Comparison of ENCODE assay signal across 8 mouse cellular contexts in the genomic region with DNA sequence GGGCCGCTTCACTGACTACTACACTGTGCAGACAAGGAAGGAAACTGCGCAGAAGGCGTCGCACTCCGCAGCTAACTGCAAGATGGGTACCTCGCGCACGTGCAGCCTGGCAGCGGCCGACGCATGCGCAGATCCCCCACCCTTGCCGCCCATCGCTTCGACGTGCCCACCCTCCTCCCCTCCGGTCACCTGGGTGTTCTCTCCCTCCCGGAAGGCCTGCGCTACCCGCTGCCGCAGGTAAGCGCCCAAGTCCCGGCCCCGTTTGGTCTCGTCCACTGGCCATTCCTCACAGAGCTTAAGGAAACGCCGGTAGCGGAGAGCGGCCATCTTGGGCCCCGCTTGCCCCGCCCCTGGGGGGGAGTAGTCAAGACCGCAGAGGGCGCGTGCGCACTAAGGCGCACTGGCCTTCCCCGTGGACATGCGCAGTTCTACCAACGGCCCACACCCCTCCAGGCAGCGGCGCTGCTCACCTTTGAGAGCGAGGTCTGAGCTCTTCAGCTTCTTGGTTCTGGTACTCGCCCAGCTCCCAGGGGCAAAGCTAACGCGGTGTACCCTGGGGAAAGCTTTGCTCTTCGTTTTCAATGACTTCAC. TPM values are rescaled to one million over a fixed set of nuclear protein-coding genes. Genes with fewer than 3 reads are reported as not detected.
DNase-seq lines count a peak whose midpoint lies in the region; ATAC-seq and TF ChIP-seq lines count a peak whose summit lies in the region.

A gene (minus strand): TSS at position 366 of the 591 bp plus-strand sequence.

- H3K4me1 ChIP-seq in heart, embryonic 12.5 days (replicated peaks), result peaks cover 22% of the 10 kb centered on the region
- H3K4me1 ChIP-seq in kidney, postnatal 0 days (replicated peaks; ENCODE audit: insufficient read depth, low read length), result peaks cover 33% of the 10 kb centered on the region
- peaks cover 32% of the 10 kb centered on the region for H3K4me1 ChIP-seq in liver, embryonic 11.5 days (replicated peaks; ENCODE audit: control insufficient read depth, insufficient read depth, low read length)
- peaks cover 26% of the 10 kb centered on the region for H3K4me1 ChIP-seq in stomach, embryonic 14.5 days (ENCODE audit: control insufficient read depth, insufficient read depth, low read length)

- peak; percentile 76 for TF ChIP-seq CTCF in kidney, postnatal 0 days (IDR thresholded peaks at IDR 0.05; ENCODE audit: low read depth)

- no peak within 1 kb of the TSS; the same call in 1 of the 2 replicates for H3K27ac ChIP-seq in heart, embryonic 12.5 days (ENCODE audit: poor library complexity, severe bottlenecking)
- H3K27ac ChIP-seq in kidney, postnatal 0 days, result peak within 1 kb of the TSS; percentile 75; the same call in 1 of the 2 replicates
- H3K27ac ChIP-seq in liver, embryonic 11.5 days (ENCODE audit: low read depth, low read length), result peak within 1 kb of the TSS; percentile 70
- H3K27ac ChIP-seq in stomach, embryonic 14.5 days (ENCODE audit: low read length), result peak within 1 kb of the TSS; percentile 58; the same call in 1 of the 2 replicates

- ATAC-seq in erythroid progenitor cell, adult 5-6 weeks (replicated peaks; ENCODE audit: low FRiP score, poor library complexity, severe bottlenecking), result peak; percentile 97
- peak; percentile 93 for ATAC-seq in heart, embryonic 12.5 days (ENCODE audit: insufficient number of reproducible peaks, low FRiP score)
- peak; percentile 87 for ATAC-seq in kidney, postnatal 0 days (replicated peaks; ENCODE audit: low FRiP score, low read depth)
- ATAC-seq in liver, embryonic 11.5 days (replicated peaks; ENCODE audit: low FRiP score), result peak; percentile 94
- ATAC-seq in stomach, embryonic 14.5 days (ENCODE audit: insufficient number of reproducible peaks, insufficient read depth, low FRiP score, low read depth), result peak; percentile 92

- peak; percentile 97 for DNase-seq in CD4-positive helper T cell, adult 2 months (ENCODE audit: low read depth, low spot score)
- peak; percentile 95 for DNase-seq in brain, embryonic 18.5 days (ENCODE audit: low read depth, low spot score)
- DNase-seq in kidney, postnatal 0 days (ENCODE audit: low spot score), result peak; percentile 99
- DNase-seq in liver, embryonic 11.5 days (ENCODE audit: low spot score), result peak; percentile 97
- DNase-seq in naive thymus-derived CD4-positive, alpha-beta T cell, adult 2 months (ENCODE audit: low read depth), result peak; percentile 100

- peak within 1 kb of the TSS; percentile 71 for H3K4me3 ChIP-seq in heart, embryonic 12.5 days
- peak within 1 kb of the TSS; percentile 72 for H3K4me3 ChIP-seq in kidney, postnatal 0 days (replicated peaks; ENCODE audit: low read depth, low read length)
- H3K4me3 ChIP-seq in liver, embryonic 11.5 days (ENCODE audit: low read depth, low read length), result peak within 1 kb of the TSS; percentile 77
- peak within 1 kb of the TSS; percentile 69 for H3K4me3 ChIP-seq in stomach, embryonic 14.5 days (ENCODE audit: low read depth, low read length)

- H3K27me3 ChIP-seq in heart, embryonic 12.5 days (replicated peaks), result 0 out of 2 replicates have a peak, but pooled peaks cover 3% of the 10 kb centered on the region
- no peaks in the 10 kb centered on the region for H3K27me3 ChIP-seq in kidney, postnatal 0 days (ENCODE audit: insufficient read depth, low read length)
- peaks cover 5% of the 10 kb centered on the region; the same call in 1 of the 2 replicates for H3K27me3 ChIP-seq in liver, embryonic 11.5 days (replicated peaks; ENCODE audit: control insufficient read depth, insufficient read depth, low read length)
- no peaks in the 10 kb centered on the region for H3K27me3 ChIP-seq in stomach, embryonic 14.5 days (ENCODE audit: control insufficient read depth, insufficient read depth, low read length)

- peak within 1 kb of the TSS; percentile 67 for H3K4me2 ChIP-seq in heart, embryonic 12.5 days
- H3K4me2 ChIP-seq in kidney, postnatal 0 days (ENCODE audit: low read length), result peak within 1 kb of the TSS; percentile 66
- H3K4me2 ChIP-seq in liver, embryonic 11.5 days, result peak within 1 kb of the TSS; percentile 50
- peak within 1 kb of the TSS; percentile 53 for H3K4me2 ChIP-seq in stomach, embryonic 14.5 days (replicated peaks; ENCODE audit: low read depth, low read length)

- H3K36me3 ChIP-seq in heart, embryonic 12.5 days, result no peaks in the 10 kb centered on the region
- no peaks in the 10 kb centered on the region for H3K36me3 ChIP-seq in kidney, postnatal 0 days (ENCODE audit: insufficient read depth, low read length)
- H3K36me3 ChIP-seq in liver, embryonic 11.5 days (ENCODE audit: control insufficient read depth, insufficient read depth, low read length), result peaks cover 3% of the 10 kb centered on the region; the same call in 1 of the 2 replicates
- H3K36me3 ChIP-seq in stomach, embryonic 14.5 days (ENCODE audit: control insufficient read depth, insufficient read depth, low read length), result no peaks in the 10 kb centered on the region; the same call in 1 of the 2 replicates

- H3K9ac ChIP-seq in heart, embryonic 12.5 days, result peak within 1 kb of the TSS; percentile 77
- H3K9ac ChIP-seq in kidney, postnatal 0 days (ENCODE audit: low read depth, low read length), result peak within 1 kb of the TSS; percentile 77
- peak within 1 kb of the TSS; percentile 76 for H3K9ac ChIP-seq in liver, embryonic 11.5 days (ENCODE audit: low read depth, low read length)
- H3K9ac ChIP-seq in stomach, embryonic 14.5 days (replicated peaks; ENCODE audit: low read depth, low read length), result peak within 1 kb of the TSS; percentile 57

- no peaks in the 10 kb centered on the region for H3K9me3 ChIP-seq in heart, embryonic 12.5 days (replicated peaks)
- H3K9me3 ChIP-seq in kidney, postnatal 0 days (replicated peaks; ENCODE audit: low read length), result no peaks in the 10 kb centered on the region
- H3K9me3 ChIP-seq in liver, embryonic 11.5 days (ENCODE audit: control insufficient read depth, low read length), result no peaks in the 10 kb centered on the region
- H3K9me3 ChIP-seq in stomach, embryonic 14.5 days (ENCODE audit: control insufficient read depth, low read depth, low read length), result no peaks in the 10 kb centered on the region

- WGBS in heart, embryonic 12.5 days, result under 1% methylated on average over 46 of the region's 46 CpGs
- WGBS in kidney, postnatal 0 days, result 0% methylated on average over 46 of the region's 46 CpGs
- WGBS in liver, embryonic 11.5 days, result under 1% methylated on average over 46 of the region's 46 CpGs
- WGBS in stomach, embryonic 14.5 days, result under 1% methylated on average over 46 of the region's 46 CpGs

RNA-seq across cellular contexts. Expression of the gene that starts here (rescaled TPM):
- total RNA-seq in erythroid progenitor cell, adult 5-6 weeks (2015; ENCODE audit: low replicate concordance), result 9.6 and 33.9 TPM in 2 replicates
- total RNA-seq in erythroid progenitor cell, adult 5-6 weeks (2017; ENCODE audit: low replicate concordance), result 4.2 and 39.0 TPM in 2 replicates
- polyA plus RNA-seq in heart, embryonic 12.5 days (2016; fragmentation: Nextera tagmentation; extraction: Ambion mirVana), result 294 and 296 TPM in 2 replicates
- 286 and 315 TPM in 2 replicates for polyA plus RNA-seq in kidney, postnatal 0 days (2015; fragmentation: Nextera tagmentation; extraction: Ambion mirVana)
- polyA plus RNA-seq in liver, embryonic 11.5 days (2014; fragmentation: Nextera tagmentation; extraction: Ambion mirVana), result 386 and 413 TPM in 2 replicates
- 296 and 362 TPM in 2 replicates for polyA plus RNA-seq in stomach, embryonic 14.5 days (2014; fragmentation: Nextera tagmentation; extraction: Ambion mirVana)
